Mouse (Mus musculus) olfactory bulb, adult 2 months (tissue): ENCODE data around the gene Dnajc8. TPM values are rescaled to one million over a fixed set of nuclear protein-coding genes. Genes with fewer than 3 reads are reported as not detected.

Source experiments
- H3K27ac ChIP-seq: fragments of 200-500 bp; 2 replicates; pipeline ENCODE4 v1.5.1; 2012; ENCODE audit warnings: low read depth, low read length; ENCODE audit not compliant: insufficient read depth
- H3K4me1 ChIP-seq: fragments of 200-500 bp; 2 replicates; pipeline ENCODE4 v1.6.1; 2012; ENCODE audit warnings: low read length; ENCODE audit not compliant: control insufficient read depth, insufficient read depth
- H3K4me3 ChIP-seq: fragments of 200-500 bp; 2 replicates; pipeline ENCODE4 v1.5.1; 2012; ENCODE audit warnings: mild to moderate bottlenecking, low read depth, low read length, moderate library complexity; ENCODE audit not compliant: insufficient read depth
- CTCF ChIP-seq: fragments of 200-500 bp; IDR thresholded peaks from 2 replicates; pipeline ENCODE4 v1.5.1; 2012; ENCODE audit warnings: low read depth, mild to moderate bottlenecking, low read length, moderate library complexity; ENCODE audit not compliant: insufficient read depth
- POLR2A ChIP-seq: fragments of 200-500 bp; IDR thresholded peaks from 2 replicates; pipeline ENCODE4 v1.6.1; 2012; ENCODE audit warnings: mild to moderate bottlenecking, low read depth, low read length, moderate library complexity; ENCODE audit not compliant: insufficient read depth
- WGBS: fragments of 180-500 bp; shearing (Covaris S2); methylation state at CpG from one replicate; pipeline ENCODE4 v1.1.7; 2018; 5-methylcytosine and 5-hydroxymethylcytosine counted together
- polyA plus RNA-seq: library from polyadenylated mRNA; stranded (reverse); fragments of >200 nt; gene quantifications from 2 replicates; pipeline ENCODE4 v1.2.4, GENCODE M21; 2012; ENCODE audit warnings: low replicate concordance; ENCODE audit not compliant: missing spikeins, insufficient read depth, insufficient read length

Gene Dnajc8
- polyA plus RNA-seq, 1 experiment: 577 TPM

DNA sequence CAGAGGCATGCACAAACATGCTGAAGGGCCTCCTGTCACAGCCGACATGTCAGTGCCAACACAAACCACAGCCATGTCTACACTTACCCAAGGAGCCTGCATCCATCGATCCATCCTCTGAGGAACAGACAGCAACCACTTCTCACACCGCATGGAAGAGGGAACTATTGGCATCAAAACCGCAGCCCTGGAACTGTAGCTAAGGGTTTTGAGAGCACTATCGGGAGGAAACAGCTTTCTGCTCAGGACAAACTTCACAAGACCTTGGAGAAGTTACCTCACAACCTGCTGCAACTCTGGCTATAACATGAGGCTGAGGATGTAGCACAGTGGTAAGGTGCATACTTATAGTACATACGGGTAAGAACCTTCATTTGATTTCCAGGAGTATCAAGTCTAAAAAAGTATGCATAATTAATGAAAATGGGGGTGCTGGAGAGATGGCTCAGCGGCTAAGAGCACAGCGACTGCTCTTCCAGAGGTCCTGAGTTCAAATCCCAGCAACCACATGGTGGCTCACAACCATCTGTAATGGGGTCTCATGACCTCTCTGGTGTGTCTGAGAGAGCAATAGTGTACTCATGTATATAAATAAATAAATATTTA lies 7.3 kb upstream of the Dnajc8 start:
- H3K27ac ChIP-seq: no peak overlapping the region
- peaks cover 3% of the 10 kb centered on the region; the same call in 1 of the 2 replicates for H3K4me1 ChIP-seq
- H3K4me3 ChIP-seq: no peak overlapping the region
- WGBS: 87% methylated on average over 8 of the region's 8 CpGs
- TF ChIP-seq POLR2A (no peak), CTCF (no peak)

DNA sequence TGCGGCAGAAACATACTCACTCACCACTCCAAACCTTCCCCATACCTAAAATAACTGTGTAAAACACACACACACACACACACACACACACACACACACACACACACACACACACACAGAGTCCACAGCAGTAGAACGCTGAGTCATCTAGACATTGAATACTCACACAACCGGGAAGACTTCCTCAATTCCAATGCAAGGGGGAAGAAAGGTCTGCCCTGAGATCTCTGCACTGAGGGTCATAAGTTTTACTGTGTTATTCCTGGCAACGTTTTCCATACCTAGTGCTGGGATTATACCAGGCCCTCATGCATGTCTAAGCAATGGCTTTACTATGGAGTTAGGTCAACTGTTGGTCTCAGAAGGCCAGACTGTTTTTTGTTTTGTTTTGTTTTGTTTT lies 6.0 kb upstream of the Dnajc8 start:
- no peak overlapping the region for H3K4me3 ChIP-seq
- TF ChIP-seq POLR2A (no peak), CTCF (no peak)
- WGBS: 64% methylated on average over 4 of the region's 4 CpGs

DNA sequence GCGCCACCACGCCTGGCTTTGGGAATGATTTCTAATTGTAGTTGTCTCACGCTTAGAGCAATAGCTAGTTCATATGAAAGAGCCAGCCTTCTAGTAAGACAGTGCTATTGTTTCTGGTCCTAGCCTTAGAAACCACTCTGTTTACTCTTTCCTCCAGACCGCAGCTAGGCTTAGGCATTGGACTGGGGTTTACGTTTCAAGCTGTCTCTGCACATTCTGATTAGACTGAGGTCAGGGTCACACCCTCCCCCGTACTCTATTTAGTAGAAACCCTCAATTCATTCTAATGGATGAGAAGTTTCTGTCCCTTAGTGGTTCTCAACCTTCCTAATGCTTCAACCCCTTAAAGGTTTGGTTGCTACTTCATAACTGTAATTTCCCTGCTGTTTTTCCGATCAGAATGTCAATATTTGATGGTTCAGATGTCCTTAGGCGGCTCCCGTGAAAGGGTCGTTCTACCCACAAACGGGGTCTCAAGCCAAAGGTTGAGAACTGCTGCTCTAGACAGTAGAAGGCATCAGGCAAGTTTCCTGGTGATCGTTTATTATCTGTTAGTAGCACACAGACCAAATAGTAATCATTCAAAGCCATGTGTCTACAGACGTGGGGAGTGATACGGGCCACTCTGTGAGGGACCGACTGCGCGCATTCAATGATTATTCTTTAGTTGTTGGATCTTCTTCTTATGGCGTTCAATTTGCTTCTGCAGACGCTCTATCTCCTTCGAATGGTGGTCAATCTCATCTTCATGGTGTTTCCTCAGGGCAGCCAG lies 5.1 kb upstream of the Dnajc8 start:
- TF ChIP-seq CTCF (no peak), POLR2A (no peak)
- 96% methylated on average over 20 of the region's 20 CpGs for WGBS
- Histone ChIP-seq H3K27ac (no peak overlapping the region), H3K4me3 (no peak overlapping the region), H3K4me1 (no peaks in the 10 kb centered on the region; the same call in 1 of the 2 replicates)

More for the DNA sequence above, 6.0 kb upstream of the Dnajc8 start:
- Histone ChIP-seq H3K4me1 (peaks cover 2% of the 10 kb centered on the region; the same call in 1 of the 2 replicates), H3K27ac (no peak overlapping the region)

DNA sequence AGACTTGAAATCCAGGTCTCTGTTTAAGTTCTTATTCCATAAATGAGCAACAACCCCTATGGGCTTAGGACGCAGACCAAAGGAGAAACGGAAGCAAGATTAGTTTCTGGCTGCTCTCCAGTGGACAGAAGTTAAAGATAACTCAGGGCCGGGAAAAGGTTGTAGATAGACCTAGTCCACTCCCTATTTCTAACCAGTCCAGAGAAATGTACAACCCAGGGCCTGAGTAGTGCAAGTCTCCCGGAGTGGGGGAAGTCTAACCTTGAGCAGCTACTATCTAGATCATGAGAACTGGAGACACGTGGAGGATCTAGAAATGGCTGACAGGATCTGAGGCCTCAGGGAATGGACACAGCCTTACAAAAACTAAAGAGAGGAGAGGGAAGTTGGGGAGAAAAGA lies 2.9 kb upstream of the Dnajc8 start:
- TF ChIP-seq POLR2A (no peak), CTCF (no peak)
- 6% methylated on average over 5 of the region's 5 CpGs for WGBS
- Histone ChIP-seq H3K4me3 (peak overlapping the region; percentile 94), H3K4me1 (peaks cover 5% of the 10 kb centered on the region; the same call in 1 of the 2 replicates), H3K27ac (no peak overlapping the region)

DNA sequence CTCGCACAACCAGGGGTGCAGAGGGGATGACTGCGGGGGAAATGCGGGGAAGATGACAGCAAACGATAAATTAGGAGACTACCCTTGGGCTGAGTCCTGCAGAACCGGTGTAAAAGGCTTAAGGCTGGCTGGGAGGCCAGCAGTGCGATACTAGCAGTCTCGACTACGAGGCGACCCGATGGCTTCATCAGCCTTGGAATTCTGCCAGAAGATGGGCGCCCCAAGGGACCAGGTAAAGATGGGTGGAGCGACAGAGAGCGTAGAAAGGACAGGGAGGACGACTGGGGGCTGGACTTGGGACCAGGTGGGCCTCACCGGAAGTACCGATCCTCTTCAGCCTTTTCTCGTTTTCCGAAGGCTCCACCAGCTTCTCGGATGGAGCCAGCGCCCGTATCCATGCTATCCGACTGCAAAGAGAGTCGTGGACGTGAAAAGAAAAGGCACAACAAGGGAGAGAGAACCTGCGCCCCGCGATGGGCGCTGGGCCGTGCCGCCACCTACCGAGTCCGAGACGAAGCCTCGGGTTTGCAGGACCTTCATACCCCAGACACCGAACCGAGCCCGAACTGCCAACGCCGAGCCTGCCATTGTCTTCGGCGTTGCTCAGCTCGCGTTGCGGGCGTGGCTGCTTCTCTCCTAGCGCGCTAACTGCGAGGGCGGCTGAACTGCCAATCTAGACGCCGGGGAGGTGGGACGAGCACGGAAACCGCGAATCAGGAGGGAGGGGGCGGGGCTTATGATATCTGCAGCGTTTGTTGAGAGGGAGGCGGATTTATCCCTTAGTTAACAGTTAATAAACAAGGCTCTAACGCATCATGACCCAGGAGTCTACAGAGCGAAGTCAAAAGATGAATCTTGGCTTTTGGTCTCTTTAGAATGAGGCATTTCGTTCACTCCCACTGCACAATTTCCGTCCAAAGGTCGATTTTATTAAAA lies 2.1 kb upstream of the Dnajc8 start, which contains the start of gene Atpif1:
Gene Atpif1 (minus strand): TSS at position 679 of the 936 bp plus-strand sequence.
- WGBS: under 1% methylated on average over 63 of the region's 63 CpGs
- TF ChIP-seq POLR2A: peak; percentile 97
- no peak for TF ChIP-seq CTCF
- H3K4me3 ChIP-seq: peak within 1 kb of the TSS; percentile 94
- peak within 1 kb of the TSS; percentile 82 for H3K27ac ChIP-seq
- peaks cover 8% of the 10 kb centered on the region; the same call in 1 of the 2 replicates for H3K4me1 ChIP-seq

DNA sequence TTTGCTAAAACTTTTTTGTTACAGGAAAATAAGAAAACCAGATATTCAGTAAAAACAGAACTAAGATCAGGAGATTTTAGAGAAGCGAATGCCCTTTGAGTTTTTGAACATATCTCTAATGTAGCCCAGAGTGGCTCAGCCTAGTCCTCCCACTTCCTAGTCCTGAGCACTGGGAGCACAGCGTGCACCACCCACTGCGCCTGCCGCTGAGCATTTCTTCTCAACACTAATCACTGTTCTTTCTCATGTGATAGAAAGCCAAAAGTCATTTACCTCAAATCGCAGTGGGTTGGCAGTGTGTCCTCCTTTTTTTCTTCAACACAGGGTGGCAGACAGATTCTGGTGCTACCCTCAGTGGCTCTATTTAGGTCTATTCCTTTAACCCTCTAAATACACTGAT lies 4.1 kb downstream of the Dnajc8 start:
- WGBS: 47% methylated on average over 5 of the region's 5 CpGs
- no peak for TF ChIP-seq POLR2A
- no peak for TF ChIP-seq CTCF
- Histone ChIP-seq H3K27ac (no peak overlapping the region), H3K4me1 (peaks cover 13% of the 10 kb centered on the region; the same call in 1 of the 2 replicates), H3K4me3 (no peak overlapping the region)

DNA sequence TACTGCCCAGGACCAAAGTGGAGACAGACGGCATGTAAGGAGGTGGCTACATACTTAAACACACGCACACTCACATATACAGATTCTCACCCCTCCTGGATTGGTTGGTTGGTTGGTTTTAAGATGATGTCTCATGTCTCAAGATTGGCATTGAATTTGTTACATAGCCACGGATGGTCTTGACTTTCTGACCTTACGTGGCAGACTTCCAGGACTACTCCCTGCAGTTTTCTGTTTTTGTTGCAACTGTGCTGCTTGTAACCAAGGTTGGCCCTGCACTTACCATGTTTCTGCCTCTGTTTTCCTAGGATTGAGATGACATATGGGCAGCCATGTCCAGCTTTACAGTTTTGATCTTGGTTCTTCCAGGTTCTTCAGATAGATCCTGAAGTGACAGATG lies 6.1 kb downstream of the Dnajc8 start:
- H3K27ac ChIP-seq: no peak overlapping the region
- TF ChIP-seq POLR2A (no peak), CTCF (no peak)
- no peak overlapping the region for H3K4me3 ChIP-seq
- peaks cover 13% of the 10 kb centered on the region; the same call in 1 of the 2 replicates for H3K4me1 ChIP-seq
- 82% methylated on average over 4 of the region's 4 CpGs for WGBS

DNA sequence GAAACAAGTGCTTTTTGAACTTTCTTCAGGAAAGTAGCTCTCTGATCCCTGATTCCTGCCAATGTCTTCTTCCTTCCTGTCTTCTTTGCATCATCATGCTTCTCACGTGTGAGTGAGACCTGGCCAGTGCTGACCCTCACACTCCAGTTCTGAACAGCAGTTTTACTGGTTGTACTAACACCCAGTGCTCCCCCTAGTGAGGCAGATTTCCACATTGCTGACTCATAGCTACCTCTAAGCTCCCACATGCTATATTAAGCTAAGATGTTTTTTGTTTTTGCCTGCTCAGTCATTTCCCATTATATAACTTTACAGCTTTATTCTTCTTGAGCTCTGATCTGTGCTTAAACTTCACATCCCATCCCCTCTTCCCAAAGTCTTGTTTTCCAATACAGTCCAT lies 7.4 kb downstream of the Dnajc8 start:
- Histone ChIP-seq H3K4me1 (peaks cover 6% of the 10 kb centered on the region; the same call in 1 of the 2 replicates), H3K27ac (peak overlapping the region; percentile 13; the same call in 1 of the 2 replicates), H3K4me3 (no peak overlapping the region)
- TF ChIP-seq POLR2A: no peak
- TF ChIP-seq CTCF: no peak
- WGBS: 46% methylated on average over 1 of the region's 1 CpGs

DNA sequence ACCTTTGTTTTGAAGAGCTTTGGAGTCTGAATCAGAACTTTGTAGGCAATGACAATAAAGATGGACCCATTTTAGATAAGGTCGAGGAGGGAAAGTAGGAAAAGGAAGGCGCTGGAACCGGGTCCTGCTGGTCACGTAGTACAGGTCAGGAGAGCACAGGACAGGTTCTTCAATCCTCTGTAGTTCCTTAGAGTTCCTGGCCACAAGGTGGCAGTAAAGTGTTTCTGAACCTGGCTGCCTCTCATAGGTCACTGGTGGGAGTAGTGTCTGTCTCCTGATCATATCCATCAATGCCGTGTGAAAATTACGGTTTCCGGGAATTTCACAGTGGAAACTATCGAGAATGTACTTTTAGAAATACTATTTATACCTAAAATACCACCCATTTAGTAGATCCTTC lies 10.5 kb downstream of the Dnajc8 start:
- H3K4me3 ChIP-seq: no peak overlapping the region
- H3K27ac ChIP-seq: no peak overlapping the region
- peaks cover 5% of the 10 kb centered on the region; the same call in 1 of the 2 replicates for H3K4me1 ChIP-seq
- TF ChIP-seq POLR2A (no peak), CTCF (peak; percentile 36; the same call in 1 of the 2 replicates)
- 23% methylated on average over 8 of the region's 8 CpGs for WGBS
